Mouse (Mus musculus): ENCODE measurements at regions not wholly inside any gene's neighbourhood (a gene's known extent, or its start where the extent isn't known, plus 50 kb on each side); places are given as distances from the start of the nearest gene placed in this dataset.

DNA sequence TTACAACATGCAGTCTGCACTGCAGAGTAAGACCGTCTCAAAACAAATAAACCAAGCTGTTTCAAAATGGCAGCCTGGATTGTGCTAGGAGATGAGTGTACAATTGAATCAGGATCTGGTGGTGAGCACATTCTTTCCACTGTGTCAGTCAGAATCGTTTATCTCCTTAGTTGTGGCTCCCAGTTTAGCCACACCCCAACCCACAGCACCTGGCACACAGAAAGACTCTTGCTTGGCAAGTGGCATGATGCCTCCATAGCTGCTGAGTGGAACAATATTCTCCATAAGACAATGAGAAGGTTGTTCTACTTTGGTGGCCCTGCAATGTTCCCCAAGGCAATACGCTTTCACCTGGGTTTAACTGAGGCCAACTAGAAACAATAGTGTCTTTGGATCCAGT, 616.6 kb downstream of the Insc start:
- no peaks in the 10 kb centered on the region for H3K27me3 ChIP-seq (ENCODE audit: control insufficient read depth, insufficient read depth, low read length)
- H3K9ac ChIP-seq (replicated peaks; ENCODE audit: low read length) = no peak overlapping the region
- 85% methylated on average over 3 of the region's 3 CpGs for WGBS
- ATAC-seq (replicated peaks; ENCODE audit: insufficient number of reproducible peaks, low FRiP score, low TSS enrichment, low read depth) = no peak
- no peak overlapping the region for H3K27ac ChIP-seq (replicated peaks; ENCODE audit: low read depth, low read length)
- DNase-seq (ENCODE audit: low spot score) = no peak
- H3K4me2 ChIP-seq (ENCODE audit: low read depth, low read length) = no peak overlapping the region
- no peaks in the 10 kb centered on the region for H3K4me1 ChIP-seq (ENCODE audit: control insufficient read depth, insufficient read depth, low read length)
- H3K9me3 ChIP-seq (replicated peaks; ENCODE audit: control insufficient read depth, low read length) = no peaks in the 10 kb centered on the region
- H3K36me3 ChIP-seq (replicated peaks; ENCODE audit: control insufficient read depth, insufficient read depth, low read depth, low read length) = no peaks in the 10 kb centered on the region
- H3K4me3 ChIP-seq (ENCODE audit: low read depth, low read length) = no peak overlapping the region

DNA sequence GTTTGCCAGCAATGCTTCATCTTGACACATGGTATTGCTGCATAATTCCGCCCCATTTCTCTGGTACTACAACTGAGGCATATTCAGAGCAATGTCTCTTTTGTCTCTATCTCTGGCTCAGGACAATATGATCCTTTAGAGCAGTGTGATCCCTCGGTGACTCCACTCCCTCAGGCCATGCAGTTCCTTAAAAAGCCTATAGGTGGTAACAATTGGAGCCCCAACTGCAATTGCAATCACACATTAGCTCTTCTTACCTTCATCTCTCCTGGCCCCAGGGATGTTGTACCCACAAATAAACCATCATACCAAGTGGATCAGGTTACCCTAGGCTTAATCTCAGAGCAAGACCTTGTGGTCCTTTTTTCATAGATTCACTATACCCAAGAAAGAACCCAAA, 618.6 kb downstream of the Insc start:
- WGBS = 77% methylated on average over 2 of the region's 2 CpGs
- no peak for DNase-seq (ENCODE audit: low spot score)

DNA sequence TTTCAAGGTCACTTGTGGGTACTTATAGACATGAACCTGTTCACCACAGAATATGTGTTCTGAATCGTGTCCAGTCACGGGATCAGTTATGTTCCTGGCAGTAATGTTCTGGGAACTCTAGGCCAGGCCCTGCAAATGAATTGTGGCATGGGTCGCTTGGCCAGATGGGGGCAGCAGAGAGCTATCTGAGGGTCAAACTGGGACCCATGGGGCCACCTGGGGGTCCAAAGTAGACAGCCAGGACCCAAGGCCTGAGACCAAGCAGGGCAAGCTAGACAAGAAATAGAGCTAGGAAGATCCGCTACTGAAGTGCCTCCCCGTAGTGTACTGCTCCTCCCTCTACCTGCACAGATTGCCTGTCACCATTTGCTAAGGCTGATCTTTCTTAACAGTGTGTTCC, 623.4 kb downstream of the Insc start:
- DNase-seq (ENCODE audit: low spot score) (peak; percentile 81), ATAC-seq (replicated peaks; ENCODE audit: insufficient number of reproducible peaks, low FRiP score, low TSS enrichment, low read depth) (no peak)
- H3K4me2 ChIP-seq (ENCODE audit: low read depth, low read length) = no peak overlapping the region
- H3K9ac ChIP-seq (replicated peaks; ENCODE audit: low read length) = no peak overlapping the region
- H3K27ac ChIP-seq (replicated peaks; ENCODE audit: low read depth, low read length) = no peak overlapping the region
- WGBS = 31% methylated on average over 5 of the region's 5 CpGs
- H3K4me1 ChIP-seq (ENCODE audit: control insufficient read depth, insufficient read depth, low read length) = no peaks in the 10 kb centered on the region
- H3K27me3 ChIP-seq (ENCODE audit: control insufficient read depth, insufficient read depth, low read length) = no peaks in the 10 kb centered on the region; the same call in 1 of the 2 replicates
- no peak overlapping the region for H3K4me3 ChIP-seq (ENCODE audit: low read depth, low read length)
- no peaks in the 10 kb centered on the region for H3K9me3 ChIP-seq (replicated peaks; ENCODE audit: control insufficient read depth, low read length)
- no peaks in the 10 kb centered on the region for H3K36me3 ChIP-seq (replicated peaks; ENCODE audit: control insufficient read depth, insufficient read depth, low read depth, low read length)

More for the DNA sequence above, 618.6 kb downstream of the Insc start:
- Histone ChIP-seq H3K9ac (replicated peaks; ENCODE audit: low read length) (no peak overlapping the region), H3K27ac (replicated peaks; ENCODE audit: low read depth, low read length) (no peak overlapping the region), H3K4me3 (ENCODE audit: low read depth, low read length) (no peak overlapping the region), H3K27me3 (ENCODE audit: control insufficient read depth, insufficient read depth, low read length) (no peaks in the 10 kb centered on the region; the same call in 1 of the 2 replicates), H3K4me1 (ENCODE audit: control insufficient read depth, insufficient read depth, low read length) (no peaks in the 10 kb centered on the region), H3K4me2 (ENCODE audit: low read depth, low read length) (no peak overlapping the region), H3K36me3 (replicated peaks; ENCODE audit: control insufficient read depth, insufficient read depth, low read depth, low read length) (no peaks in the 10 kb centered on the region), H3K9me3 (replicated peaks; ENCODE audit: control insufficient read depth, low read length) (no peaks in the 10 kb centered on the region)
- ATAC-seq (replicated peaks; ENCODE audit: insufficient number of reproducible peaks, low FRiP score, low TSS enrichment, low read depth) = no peak

DNA sequence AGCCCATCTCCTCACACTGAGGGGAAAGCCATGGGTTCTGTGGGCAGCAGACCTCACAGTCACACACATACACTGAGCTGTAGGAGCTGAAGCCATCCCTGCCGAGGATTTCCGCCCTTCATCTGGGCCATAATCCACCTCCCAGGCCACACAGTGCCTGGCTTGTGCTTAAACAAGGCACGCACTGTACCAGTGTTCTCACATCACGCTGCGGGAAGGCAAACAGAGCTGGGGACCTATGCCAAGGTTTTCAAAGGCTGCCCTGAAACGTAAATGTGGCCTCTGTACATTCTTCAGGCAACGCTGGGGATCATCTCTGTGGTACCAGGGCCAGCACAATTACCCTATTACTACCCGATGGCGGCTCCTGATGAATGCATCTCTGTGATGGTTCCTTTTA, 627.6 kb downstream of the Insc start:
- DNase-seq (ENCODE audit: low spot score) = no peak
- WGBS = 43% methylated on average over 9 of the region's 9 CpGs
- ATAC-seq (replicated peaks; ENCODE audit: insufficient number of reproducible peaks, low FRiP score, low TSS enrichment, low read depth) = no peak

GRCm38 (mm10) chr7:115372921-115373320, 629.4 kb downstream of the Insc start:
- no peak overlapping the region for H3K27ac ChIP-seq (replicated peaks; ENCODE audit: low read depth, low read length)
- WGBS = 83% methylated on average over 2 of the region's 2 CpGs
- no peak for ATAC-seq (replicated peaks; ENCODE audit: insufficient number of reproducible peaks, low FRiP score, low TSS enrichment, low read depth)
- no peak overlapping the region for H3K4me2 ChIP-seq (ENCODE audit: low read depth, low read length)
- H3K9ac ChIP-seq (replicated peaks; ENCODE audit: low read length) = no peak overlapping the region
- no peak overlapping the region for H3K4me3 ChIP-seq (ENCODE audit: low read depth, low read length)
- H3K27me3 ChIP-seq (ENCODE audit: control insufficient read depth, insufficient read depth, low read length) = peaks cover 2% of the 10 kb centered on the region; the same call in 1 of the 2 replicates
- no peaks in the 10 kb centered on the region for H3K36me3 ChIP-seq (replicated peaks; ENCODE audit: control insufficient read depth, insufficient read depth, low read depth, low read length)
- no peaks in the 10 kb centered on the region for H3K4me1 ChIP-seq (ENCODE audit: control insufficient read depth, insufficient read depth, low read length)
- no peaks in the 10 kb centered on the region for H3K9me3 ChIP-seq (replicated peaks; ENCODE audit: control insufficient read depth, low read length)
- no peak for DNase-seq (ENCODE audit: low spot score)

More for the DNA sequence above, 627.6 kb downstream of the Insc start:
- peaks cover 2% of the 10 kb centered on the region; the same call in 1 of the 2 replicates for H3K27me3 ChIP-seq (ENCODE audit: control insufficient read depth, insufficient read depth, low read length)
- H3K27ac ChIP-seq (replicated peaks; ENCODE audit: low read depth, low read length) = no peak overlapping the region
- H3K9ac ChIP-seq (replicated peaks; ENCODE audit: low read length) = no peak overlapping the region
- H3K4me1 ChIP-seq (ENCODE audit: control insufficient read depth, insufficient read depth, low read length) = no peaks in the 10 kb centered on the region
- H3K4me3 ChIP-seq (ENCODE audit: low read depth, low read length) = no peak overlapping the region
- H3K9me3 ChIP-seq (replicated peaks; ENCODE audit: control insufficient read depth, low read length) = no peaks in the 10 kb centered on the region
- no peaks in the 10 kb centered on the region for H3K36me3 ChIP-seq (replicated peaks; ENCODE audit: control insufficient read depth, insufficient read depth, low read depth, low read length)
- no peak overlapping the region for H3K4me2 ChIP-seq (ENCODE audit: low read depth, low read length)

DNA sequence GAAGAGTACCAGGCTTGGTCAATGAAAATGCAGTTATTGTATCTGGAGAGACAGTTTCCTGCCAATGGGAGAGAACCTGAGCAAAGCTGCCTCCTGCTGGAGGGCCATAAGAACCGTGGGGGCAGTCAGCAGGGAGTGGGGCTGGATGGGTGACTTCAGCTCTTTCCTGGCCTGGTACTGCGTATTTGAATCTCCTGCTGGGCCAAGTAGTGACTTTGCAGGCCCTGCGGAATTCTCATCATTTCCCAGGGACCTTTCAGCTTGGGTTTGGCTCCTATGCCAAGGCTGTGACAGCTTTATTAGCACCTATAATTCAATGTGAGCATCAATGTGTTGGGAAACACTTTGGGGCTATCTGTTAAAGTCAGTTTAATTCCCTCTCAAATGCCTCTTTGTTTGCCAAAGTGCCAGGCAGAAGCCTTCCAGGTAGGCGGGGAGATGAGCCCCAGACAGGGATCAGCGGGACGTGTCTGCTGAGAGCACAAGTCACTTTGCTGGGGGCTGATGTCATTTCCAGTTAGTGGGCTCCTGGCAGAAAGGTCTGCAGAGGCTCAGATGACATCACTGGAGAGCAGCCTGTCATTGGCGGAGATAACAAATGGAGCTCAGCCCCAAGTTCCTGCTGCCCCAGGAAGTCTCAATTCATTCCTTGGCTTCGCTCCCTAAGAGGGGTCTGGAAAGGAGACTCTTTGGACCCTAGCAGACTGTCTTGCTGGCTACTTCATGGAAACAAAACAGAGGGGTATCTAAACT, 630.5 kb downstream of the Insc start:
- H3K27ac ChIP-seq (replicated peaks; ENCODE audit: low read depth, low read length) = no peak overlapping the region
- ATAC-seq (replicated peaks; ENCODE audit: insufficient number of reproducible peaks, low FRiP score, low TSS enrichment, low read depth) (no peak), DNase-seq (ENCODE audit: low spot score) (no peak)
- H3K9ac ChIP-seq (replicated peaks; ENCODE audit: low read length) = no peak overlapping the region
- no peaks in the 10 kb centered on the region for H3K36me3 ChIP-seq (replicated peaks; ENCODE audit: control insufficient read depth, insufficient read depth, low read depth, low read length)
- H3K4me1 ChIP-seq (ENCODE audit: control insufficient read depth, insufficient read depth, low read length) = no peaks in the 10 kb centered on the region
- H3K4me3 ChIP-seq (ENCODE audit: low read depth, low read length) = no peak overlapping the region
- WGBS = 68% methylated on average over 8 of the region's 8 CpGs
- no peaks in the 10 kb centered on the region for H3K9me3 ChIP-seq (replicated peaks; ENCODE audit: control insufficient read depth, low read length)
- H3K4me2 ChIP-seq (ENCODE audit: low read depth, low read length) = no peak overlapping the region
- H3K27me3 ChIP-seq (ENCODE audit: control insufficient read depth, insufficient read depth, low read length) = peaks cover 2% of the 10 kb centered on the region; the same call in 1 of the 2 replicates

DNA sequence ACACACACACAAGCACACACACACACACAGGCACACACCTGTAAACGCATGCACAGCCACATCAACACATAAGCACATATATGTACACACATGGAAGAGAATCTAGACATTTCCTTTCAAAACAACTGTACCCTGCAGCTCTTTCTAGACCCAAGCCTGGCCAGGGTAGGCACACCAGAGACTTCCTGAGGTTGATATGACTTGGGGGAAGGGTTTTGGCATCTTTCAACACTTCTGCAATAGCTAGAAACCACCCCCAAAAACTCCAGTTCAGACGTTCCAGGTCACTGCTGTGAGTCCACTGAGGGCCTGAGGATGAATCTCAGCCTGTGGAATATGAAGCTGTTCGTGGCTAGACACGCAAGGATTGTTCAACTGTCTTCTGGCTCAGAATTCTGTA, 632.6 kb downstream of the Insc start:
- H3K9ac ChIP-seq (replicated peaks; ENCODE audit: low read length) = no peak overlapping the region
- H3K27ac ChIP-seq (replicated peaks; ENCODE audit: low read depth, low read length) = no peak overlapping the region
- no peaks in the 10 kb centered on the region for H3K9me3 ChIP-seq (replicated peaks; ENCODE audit: control insufficient read depth, low read length)
- H3K4me1 ChIP-seq (ENCODE audit: control insufficient read depth, insufficient read depth, low read length) = no peaks in the 10 kb centered on the region
- no peak for DNase-seq (ENCODE audit: low spot score)
- ATAC-seq (replicated peaks; ENCODE audit: insufficient number of reproducible peaks, low FRiP score, low TSS enrichment, low read depth) = no peak
- peaks cover 2% of the 10 kb centered on the region; the same call in 1 of the 2 replicates for H3K27me3 ChIP-seq (ENCODE audit: control insufficient read depth, insufficient read depth, low read length)
- no peak overlapping the region for H3K4me2 ChIP-seq (ENCODE audit: low read depth, low read length)
- no peaks in the 10 kb centered on the region for H3K36me3 ChIP-seq (replicated peaks; ENCODE audit: control insufficient read depth, insufficient read depth, low read depth, low read length)
- no peak overlapping the region for H3K4me3 ChIP-seq (ENCODE audit: low read depth, low read length)
- 81% methylated on average over 4 of the region's 4 CpGs for WGBS

GRCm38 (mm10) chr7:115378836-115379235, 635.3 kb downstream of the Insc start:
- Histone ChIP-seq H3K4me1 (ENCODE audit: control insufficient read depth, insufficient read depth, low read length) (no peaks in the 10 kb centered on the region), H3K4me3 (ENCODE audit: low read depth, low read length) (no peak overlapping the region), H3K4me2 (ENCODE audit: low read depth, low read length) (no peak overlapping the region), H3K9ac (replicated peaks; ENCODE audit: low read length) (no peak overlapping the region), H3K9me3 (replicated peaks; ENCODE audit: control insufficient read depth, low read length) (no peaks in the 10 kb centered on the region), H3K36me3 (replicated peaks; ENCODE audit: control insufficient read depth, insufficient read depth, low read depth, low read length) (no peaks in the 10 kb centered on the region), H3K27me3 (ENCODE audit: control insufficient read depth, insufficient read depth, low read length) (no peaks in the 10 kb centered on the region; the same call in 1 of the 2 replicates), H3K27ac (replicated peaks; ENCODE audit: low read depth, low read length) (no peak overlapping the region)
- ATAC-seq (replicated peaks; ENCODE audit: insufficient number of reproducible peaks, low FRiP score, low TSS enrichment, low read depth) (no peak), DNase-seq (ENCODE audit: low spot score) (no peak)
- WGBS = 85% methylated on average over 3 of the region's 3 CpGs
